Mouse (Mus musculus): Measurements from ENCODE around the gene 4933400A11Rik. TPM values are rescaled to one million over a fixed set of nuclear protein-coding genes. Genes with fewer than 3 reads are reported as not detected.

The 4933400A11Rik gene
- polyA plus RNA-seq, 1 experiment from 2014 or later, result not detected

GRCm38 (mm10) chrX:169794421-169794820 lies 15.0 kb upstream of the 4933400A11Rik start:
- H3K27ac ChIP-seq, result no peak overlapping the region
- H3K4me3 ChIP-seq, result no peak overlapping the region
- no peaks in the 10 kb centered on the region for H3K4me1 ChIP-seq
- H3K27me3 ChIP-seq (replicated peaks), result no peaks in the 10 kb centered on the region
- no peaks in the 10 kb centered on the region for H3K9me3 ChIP-seq
- no peak for ATAC-seq (replicated peaks)
- no peak overlapping the region for H3K9ac ChIP-seq
- no peaks in the 10 kb centered on the region for H3K36me3 ChIP-seq (replicated peaks)
- 49% methylated on average over 4 of the region's 4 CpGs for WGBS
- no peak overlapping the region for H3K4me2 ChIP-seq

GRCm38 (mm10) chrX:169792879-169793278 lies 13.4 kb upstream of the 4933400A11Rik start:
- ATAC-seq (replicated peaks), result no peak
- H3K36me3 ChIP-seq (replicated peaks), result no peaks in the 10 kb centered on the region
- WGBS, result 18% methylated on average over 1 of the region's 1 CpGs
- no peak overlapping the region for H3K4me2 ChIP-seq
- H3K9ac ChIP-seq, result no peak overlapping the region
- no peaks in the 10 kb centered on the region for H3K4me1 ChIP-seq
- no peak overlapping the region for H3K27ac ChIP-seq
- H3K27me3 ChIP-seq (replicated peaks), result no peaks in the 10 kb centered on the region
- H3K9me3 ChIP-seq, result no peaks in the 10 kb centered on the region
- no peak overlapping the region for H3K4me3 ChIP-seq

- no peak overlapping the region for H3K27ac ChIP-seq
- H3K4me1 ChIP-seq, result no peaks in the 10 kb centered on the region
- no peak overlapping the region for H3K9ac ChIP-seq
- H3K27me3 ChIP-seq (replicated peaks), result no peaks in the 10 kb centered on the region
- H3K36me3 ChIP-seq (replicated peaks), result no peaks in the 10 kb centered on the region
- 80% methylated on average over 5 of the region's 5 CpGs for WGBS
- H3K4me2 ChIP-seq, result no peak overlapping the region
- no peak for ATAC-seq (replicated peaks)
- H3K4me3 ChIP-seq, result no peak overlapping the region
- no peaks in the 10 kb centered on the region for H3K9me3 ChIP-seq
Measured at GRCm38 (mm10) chrX:169789702-169790101, 10.3 kb upstream of the 4933400A11Rik start.

GRCm38 (mm10) chrX:169758001-169758400 lies 21.4 kb downstream of the 4933400A11Rik start:
- Histone ChIP-seq H3K9ac (no peak overlapping the region), H3K27ac (no peak overlapping the region), H3K36me3 (replicated peaks) (no peaks in the 10 kb centered on the region), H3K9me3 (no peaks in the 10 kb centered on the region), H3K4me2 (no peak overlapping the region), H3K4me3 (no peak overlapping the region), H3K27me3 (replicated peaks) (0 out of 2 replicates have a peak, but pooled peaks cover 3% of the 10 kb centered on the region), H3K4me1 (no peaks in the 10 kb centered on the region)
- 86% methylated on average over 3 of the region's 3 CpGs for WGBS
- ATAC-seq (replicated peaks), result no peak

- Histone ChIP-seq H3K9ac (no peak overlapping the region), H3K27ac (0 out of 2 replicates have a peak overlapping the region, but pooled peaks have one; percentile 25), H3K4me2 (no peak overlapping the region), H3K4me1 (no peaks in the 10 kb centered on the region), H3K36me3 (replicated peaks) (no peaks in the 10 kb centered on the region), H3K9me3 (no peaks in the 10 kb centered on the region), H3K4me3 (no peak overlapping the region), H3K27me3 (replicated peaks) (peaks cover 8% of the 10 kb centered on the region; the same call in 1 of the 2 replicates)
- 24% methylated on average over 3 of the region's 3 CpGs for WGBS
- peak; percentile 71; the same call in 1 of the 2 replicates for ATAC-seq (replicated peaks)
Measured at GRCm38 (mm10) chrX:169735387-169735969, 44.0 kb downstream of the 4933400A11Rik start.

Other genes starting within 250 kb of the 4933400A11Rik start
- gene Mid1, start 94.4 kb downstream of the 4933400A11Rik start, polyA plus RNA-seq (2015; fragmentation: Nextera tagmentation; extraction: Ambion mirVana), result 6.8 and 8.6 TPM in 2 replicates
- gene Gm21887, start 230.0 kb upstream of the 4933400A11Rik start, polyA plus RNA-seq (2015; fragmentation: Nextera tagmentation; extraction: Ambion mirVana), result 187 and 227 TPM in 2 replicates